Mouse (Mus musculus): Measurements from ENCODE around the gene Atp11a.

GRCm38 (mm10) chr8:12772319-12772718 lies 15.5 kb downstream of the Atp11a start:
- TF ChIP-seq CTCF (IDR thresholded peaks at IDR 0.05) (no peak), EP300 (IDR thresholded peaks at IDR 0.05) (no peak)

Measured in lung, postnatal 0 days (tissue).